Mouse (Mus musculus) thymus, postnatal 10 days (tissue): Measurements from ENCODE around the gene Rps10.
A peak's percentile ranks its signal among the peaks of the same experiment; 100 is the strongest.

Experiments
- DNase-seq, 2 experiments: peaks; one replicate each; pipeline ENCODE4 v3.0.0; 2021; ENCODE audit warnings: low spot score in 2 of 2

The Rps10 gene

DNA sequence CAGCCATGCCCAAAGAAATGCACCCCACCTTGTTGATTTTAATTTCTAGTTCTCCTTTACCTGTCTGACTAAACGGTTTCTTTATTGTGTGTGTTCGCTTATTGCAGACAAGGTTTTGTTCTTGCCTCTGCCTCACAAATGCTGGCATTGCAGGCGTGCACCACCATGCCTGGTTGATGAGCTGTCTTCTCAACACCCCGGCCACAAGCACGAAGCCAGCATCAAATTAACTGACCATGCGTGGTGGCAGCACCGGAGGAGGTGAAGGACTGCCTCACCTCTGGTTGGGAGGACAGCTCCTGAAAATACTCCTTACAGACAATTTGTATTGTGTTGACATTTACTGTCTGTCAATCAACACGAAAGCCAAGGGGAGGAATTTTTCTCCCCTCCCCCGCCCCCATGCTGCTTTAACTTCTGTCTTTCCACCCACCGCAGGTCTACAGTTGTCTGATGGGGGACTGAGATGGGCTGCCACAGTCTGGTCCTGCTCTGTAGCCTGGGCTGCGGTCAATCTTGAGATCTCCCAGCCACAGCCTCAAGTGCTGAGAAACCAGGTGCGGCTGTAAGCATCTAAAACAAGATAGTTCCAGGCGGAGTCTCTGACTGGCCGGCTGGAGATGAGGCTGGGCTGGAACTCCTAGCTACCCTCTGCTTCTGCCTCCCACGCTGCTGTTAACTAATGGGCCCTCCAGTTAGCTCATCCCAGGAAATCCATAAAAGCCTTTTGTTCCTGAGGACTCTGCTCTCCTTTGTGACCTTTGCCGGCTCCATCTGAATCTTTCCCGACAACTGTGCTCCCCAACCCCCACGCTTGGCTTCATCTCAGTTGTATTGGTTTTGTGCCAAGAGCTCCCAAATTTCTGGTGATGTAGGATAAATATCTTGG is at the start of gene Rps10:
Rps10 (minus strand) TSS at position 538 of the 889 bp plus-strand sequence.
- no peak for DNase-seq

DNA sequence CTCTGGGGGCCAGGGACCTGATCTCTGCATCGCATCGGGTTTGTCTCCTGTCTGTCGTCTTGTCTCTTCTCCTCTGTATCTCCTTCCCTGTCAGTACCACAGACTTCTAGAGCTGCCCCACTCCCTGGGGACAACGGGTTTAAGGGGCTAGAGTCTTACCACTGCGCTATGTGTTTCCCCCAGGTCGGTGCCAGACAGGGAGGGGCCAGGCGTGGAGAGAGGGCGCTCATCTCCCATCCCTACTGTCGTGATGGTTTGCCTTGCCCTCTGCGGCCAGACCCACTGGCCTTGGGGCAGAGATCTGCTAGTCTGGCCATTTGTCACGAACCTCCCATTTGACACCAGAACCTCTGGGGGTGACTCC is 49.1 kb upstream of the Rps10 start:
- DNase-seq: no peak

DNA sequence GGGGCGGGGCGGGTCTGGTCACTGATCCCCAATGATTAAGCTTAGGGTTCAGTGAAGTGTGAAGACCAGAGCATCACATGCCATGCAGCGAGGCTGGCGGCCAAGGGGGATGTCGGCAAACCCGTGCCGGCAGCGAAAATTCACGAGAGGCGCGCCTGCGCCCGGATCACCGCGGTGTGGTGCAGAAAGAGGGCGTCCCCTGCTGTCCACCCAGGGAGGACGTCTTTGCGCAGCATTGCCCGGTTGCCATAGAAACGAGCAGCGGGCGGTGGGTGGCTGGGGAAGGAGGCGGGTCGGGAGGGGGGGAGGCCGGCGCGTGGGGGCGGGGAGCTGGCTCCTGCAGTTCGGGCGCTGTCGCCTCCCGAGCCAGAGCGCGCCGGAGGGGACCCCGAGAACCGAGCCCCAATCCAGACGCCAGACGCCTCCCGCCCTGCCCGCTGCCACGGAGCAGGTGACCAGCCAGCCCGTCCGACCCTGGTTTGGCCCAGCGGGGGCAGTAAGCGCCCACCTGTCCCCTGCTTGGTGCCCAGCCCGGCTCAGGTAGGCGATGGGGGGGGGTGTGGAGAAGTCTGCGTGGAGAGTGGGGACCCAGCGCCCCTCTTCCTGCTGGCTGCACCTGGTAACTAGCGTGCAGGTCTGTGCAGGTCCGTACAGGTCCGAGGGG is 48.5 kb upstream of the Rps10 start:
- DNase-seq: peak; percentile 22 to 49

DNA sequence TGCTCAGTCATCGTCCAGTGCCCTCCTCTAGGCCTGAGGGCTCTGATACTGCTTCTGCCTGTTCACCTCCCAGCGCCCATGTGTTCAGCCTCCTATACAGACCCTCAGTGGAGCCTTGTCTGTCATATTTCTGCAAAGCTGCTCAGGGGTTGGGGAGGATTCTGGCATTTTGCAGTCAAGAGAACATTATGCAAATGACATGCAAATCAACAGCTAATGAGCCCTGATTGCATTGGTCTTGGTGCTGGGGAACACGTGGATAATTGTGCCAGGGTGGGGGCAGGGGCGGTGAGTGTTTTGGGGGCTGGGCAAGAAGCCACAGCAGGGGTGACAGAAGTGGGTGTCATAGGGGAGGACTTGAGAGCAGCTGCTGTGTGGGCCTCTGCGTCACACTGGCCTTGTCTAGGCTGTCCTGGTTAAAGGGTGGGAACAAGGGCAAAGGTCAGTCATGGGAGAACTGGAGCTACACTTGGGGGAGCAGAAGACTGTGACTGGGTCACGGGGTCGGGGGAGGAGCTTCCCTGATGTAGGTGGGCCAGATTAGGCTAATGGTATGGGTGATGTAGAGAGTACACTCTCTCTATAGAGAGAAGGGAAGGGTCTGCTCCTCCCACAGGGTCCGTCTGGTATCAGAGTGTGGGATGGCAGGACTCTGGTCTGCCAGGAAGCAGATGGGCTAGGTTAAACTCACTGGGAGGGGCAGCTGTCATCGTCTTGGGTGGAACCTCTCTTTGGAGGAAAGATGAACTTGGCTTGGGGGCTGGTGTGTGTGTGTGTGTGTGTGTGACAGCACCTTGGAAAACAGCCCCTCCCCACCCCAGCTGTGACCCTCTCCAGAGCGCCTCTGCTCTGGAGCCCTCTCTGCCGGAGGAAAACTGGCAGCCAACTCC is 42.7 kb upstream of the Rps10 start:
- DNase-seq: no peak

DNA sequence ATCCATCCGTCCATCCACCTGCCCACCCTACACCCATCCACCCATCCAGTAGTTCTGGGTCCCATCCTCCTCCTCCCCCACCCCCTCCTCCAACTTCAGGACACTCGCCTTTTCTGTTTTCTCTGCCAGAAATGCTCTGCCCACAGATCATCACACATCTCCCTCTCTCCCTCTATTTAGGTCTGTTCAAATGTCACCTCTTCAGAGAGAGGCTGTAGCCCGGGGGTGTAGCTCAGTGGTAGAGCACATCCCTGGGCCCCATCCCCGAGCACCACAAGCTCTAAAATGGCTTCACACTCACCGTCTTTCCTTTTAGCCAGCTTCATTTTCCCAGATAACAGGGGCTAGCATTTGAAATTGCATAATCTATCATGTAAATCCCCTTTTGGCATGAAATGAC is 41.3 kb upstream of the Rps10 start:
- DNase-seq: no peak

DNA sequence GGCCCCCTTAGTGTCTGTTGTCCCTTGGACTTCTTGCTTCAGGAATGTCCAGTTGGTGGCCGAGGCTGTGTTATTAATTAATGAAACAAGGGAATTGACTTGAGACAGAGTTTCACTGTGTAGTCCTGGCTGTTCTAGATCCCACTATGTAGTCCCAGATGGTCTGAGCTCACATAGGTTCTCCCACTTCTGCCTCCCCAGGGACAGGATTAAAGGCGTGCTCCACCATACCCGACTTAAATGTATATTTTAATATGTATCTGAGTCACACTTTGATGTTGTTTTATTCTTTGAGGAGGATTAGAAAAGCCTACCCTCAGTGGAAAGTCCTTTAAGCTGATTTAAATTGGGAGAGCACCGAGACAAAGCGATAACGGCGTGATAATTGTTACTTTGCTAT is 39.8 kb upstream of the Rps10 start:
- DNase-seq: no peak

DNA sequence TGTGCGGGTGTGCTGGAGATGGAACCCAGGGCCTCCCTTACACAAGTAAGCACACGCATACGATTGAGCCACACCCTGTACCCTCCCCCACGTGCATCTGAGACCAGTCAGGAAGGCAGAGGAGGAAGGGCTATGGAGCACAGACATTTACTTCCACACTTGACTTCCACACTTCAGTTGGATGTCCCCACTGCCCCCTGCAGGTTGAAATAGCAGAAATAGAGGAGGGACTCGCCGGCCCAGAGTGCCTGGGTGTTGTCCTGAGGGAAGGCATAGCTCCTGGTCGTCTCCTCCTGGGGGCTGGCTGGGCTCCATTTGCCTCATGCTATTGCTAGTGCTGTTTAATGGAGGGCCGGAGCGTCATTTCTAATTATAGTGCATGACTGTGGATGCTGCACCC is 39.0 kb upstream of the Rps10 start:
- DNase-seq: no peak

DNA sequence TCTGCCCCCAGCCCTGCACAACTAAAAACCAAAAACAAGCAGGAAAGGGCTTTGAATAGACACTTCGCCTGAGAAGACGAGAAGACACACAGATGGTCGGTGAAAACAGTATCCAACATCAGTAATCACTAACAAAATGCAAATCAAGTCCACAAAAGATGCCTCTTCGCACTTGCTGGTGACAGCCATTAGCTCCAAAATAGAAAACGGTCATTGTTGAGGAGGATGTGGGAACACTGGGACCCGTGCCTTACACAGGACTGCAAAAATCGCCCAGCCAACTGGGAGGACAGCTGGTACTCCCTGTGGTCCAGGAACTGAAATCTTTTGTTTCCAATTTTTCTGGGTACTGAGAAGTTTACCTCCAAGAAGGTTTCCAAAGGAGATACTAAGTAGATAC is 37.5 kb upstream of the Rps10 start:
- no peak for DNase-seq

DNA sequence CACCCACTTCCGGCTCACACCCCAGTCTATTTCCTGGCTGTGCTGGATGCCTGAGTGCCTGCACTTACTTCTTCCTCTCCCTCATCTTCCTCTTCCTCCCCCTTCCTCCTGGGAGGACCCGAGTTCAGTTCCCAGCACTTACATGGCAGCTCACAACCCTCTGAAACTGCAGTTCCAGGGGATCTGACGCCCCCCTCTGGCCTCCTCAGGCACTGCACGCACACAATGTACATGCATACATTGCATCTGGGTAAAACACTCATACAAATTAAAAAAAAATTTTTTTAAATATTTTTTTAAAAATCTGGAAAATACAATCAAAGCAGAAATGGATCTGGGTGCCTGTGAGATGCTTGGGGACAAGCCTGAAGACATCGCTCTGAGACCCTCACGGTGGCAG is 35.3 kb upstream of the Rps10 start:
- no peak for DNase-seq

DNA sequence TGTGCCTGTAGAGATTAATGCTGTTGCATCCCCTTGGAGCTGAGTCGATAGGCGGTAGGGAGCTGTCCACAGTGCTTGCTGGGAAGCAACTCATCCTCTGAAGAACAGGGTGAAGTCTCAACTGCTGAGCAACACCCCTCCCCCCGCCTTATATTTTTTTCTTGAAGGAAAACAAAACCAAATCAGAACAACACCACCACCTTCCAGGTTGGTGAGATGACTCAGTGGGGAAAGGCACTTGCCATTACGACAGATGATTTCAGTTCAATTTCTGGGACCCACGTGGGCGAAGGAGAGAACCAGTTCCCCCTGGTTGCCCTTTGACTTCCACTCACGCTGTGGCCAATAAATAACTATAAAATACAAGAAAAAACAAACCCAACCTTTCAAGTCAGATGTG is 22.3 kb upstream of the Rps10 start:
- DNase-seq: no peak

DNA sequence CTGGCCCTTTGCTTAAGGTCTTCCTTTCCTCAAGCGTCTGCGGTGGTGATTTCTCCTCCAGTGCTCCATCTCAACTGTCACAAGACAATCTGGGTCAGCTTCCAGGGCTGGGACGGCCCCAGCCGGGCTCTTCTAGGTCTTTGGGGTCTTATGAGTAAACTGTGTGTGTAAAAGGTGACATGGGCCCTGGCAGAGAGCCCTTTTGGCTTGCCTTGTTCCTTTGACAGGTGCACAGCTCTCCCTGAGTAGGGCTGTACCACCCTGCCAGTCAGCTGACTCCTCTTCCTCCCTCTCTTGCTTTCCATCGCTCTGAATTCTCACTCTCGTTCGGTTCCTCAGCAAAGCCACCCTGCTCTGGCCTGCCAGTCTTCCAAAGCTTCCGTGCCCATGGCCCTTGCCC is 20.7 kb upstream of the Rps10 start:
- no peak for DNase-seq

DNA sequence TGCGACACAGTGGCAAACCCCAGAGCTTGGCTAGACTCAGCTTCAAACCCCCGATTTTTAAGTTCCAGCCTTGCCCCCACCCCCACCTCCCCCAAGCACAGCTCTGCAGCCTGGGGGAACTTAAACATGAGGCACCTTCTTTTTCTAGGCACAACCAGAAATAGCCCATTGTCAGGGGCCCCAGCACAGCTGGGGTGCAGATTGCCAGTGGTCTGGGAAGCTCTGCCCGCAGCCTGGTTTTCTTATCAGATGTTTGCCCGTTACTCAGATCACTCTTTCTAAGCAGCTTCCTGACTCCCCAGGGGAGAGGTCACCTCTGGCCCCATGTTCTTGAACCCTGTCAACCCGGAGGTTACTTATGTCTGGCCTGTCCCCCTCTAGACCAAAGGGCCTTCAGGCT is 19.9 kb upstream of the Rps10 start:
- DNase-seq: no peak

DNA sequence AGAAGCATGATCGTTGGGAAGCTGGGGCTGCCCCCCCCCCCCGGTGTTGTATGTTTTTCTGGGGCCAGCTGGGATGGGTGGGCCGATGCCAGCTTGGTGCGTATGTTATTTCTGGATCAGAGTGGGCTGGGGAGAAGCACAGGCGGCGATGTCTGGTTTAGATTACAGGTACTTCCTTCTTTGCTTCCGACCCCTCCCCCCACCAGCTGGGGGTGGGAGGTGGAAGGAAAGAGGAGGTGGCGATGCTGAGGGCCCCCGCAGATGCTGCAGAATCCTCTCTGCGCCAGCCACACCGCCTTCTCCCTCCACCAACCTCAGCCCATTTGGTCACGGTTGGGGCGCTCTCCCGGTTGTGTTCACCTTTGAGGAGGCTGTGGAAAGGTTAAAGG is 19.5 kb upstream of the Rps10 start:
- DNase-seq: peak; percentile 67 to 70

DNA sequence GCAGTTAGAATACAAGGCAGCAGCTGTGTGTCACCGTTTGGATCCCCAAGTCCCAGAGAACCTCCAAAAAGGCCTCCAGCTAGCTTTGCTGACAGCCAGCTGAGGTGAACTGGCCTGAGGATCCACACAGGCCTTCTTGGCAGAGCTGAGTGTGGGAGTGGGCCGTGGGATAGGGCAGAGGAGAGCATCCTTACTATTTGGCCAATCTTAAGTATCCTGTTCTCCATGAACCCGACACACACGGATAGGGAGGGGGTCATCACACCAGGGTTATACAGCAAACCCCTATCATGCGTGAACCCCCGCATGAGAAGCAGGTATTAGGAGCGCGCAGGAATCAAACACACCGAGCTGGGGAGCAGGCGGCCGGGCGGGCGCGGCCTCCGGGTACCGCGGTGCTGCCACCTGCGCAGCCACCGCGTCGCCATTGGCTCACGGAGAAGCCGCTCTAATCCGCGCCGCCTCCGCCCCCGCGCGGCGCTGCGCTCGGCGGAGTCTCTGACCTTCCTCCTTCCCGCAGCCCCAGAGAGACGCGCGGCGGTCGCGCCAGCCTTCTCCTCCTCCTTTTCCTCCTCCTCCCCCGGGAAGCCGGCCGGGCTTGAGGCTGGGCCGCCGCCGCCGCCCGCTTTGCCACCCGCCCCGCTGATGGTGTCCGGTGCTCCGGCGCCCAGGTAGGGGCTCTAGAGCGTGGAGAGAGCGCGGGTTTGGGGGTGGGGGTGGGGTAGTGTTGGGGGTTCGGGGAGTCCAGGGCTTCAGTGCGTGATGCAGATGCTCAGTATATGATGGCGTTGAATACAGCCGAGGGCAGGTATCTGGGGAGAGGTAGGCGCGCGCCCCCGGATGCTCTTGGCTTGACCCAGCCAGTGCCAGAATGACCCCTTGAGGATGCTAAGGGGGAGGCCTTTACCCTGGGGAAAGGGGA is 18.9 kb upstream of the Rps10 start, which contains the start of gene Pacsin1:
Pacsin1 (plus strand) TSS at position 421 of the 922 bp plus-strand sequence.
- peak; percentile 56 to 61 for DNase-seq

DNA sequence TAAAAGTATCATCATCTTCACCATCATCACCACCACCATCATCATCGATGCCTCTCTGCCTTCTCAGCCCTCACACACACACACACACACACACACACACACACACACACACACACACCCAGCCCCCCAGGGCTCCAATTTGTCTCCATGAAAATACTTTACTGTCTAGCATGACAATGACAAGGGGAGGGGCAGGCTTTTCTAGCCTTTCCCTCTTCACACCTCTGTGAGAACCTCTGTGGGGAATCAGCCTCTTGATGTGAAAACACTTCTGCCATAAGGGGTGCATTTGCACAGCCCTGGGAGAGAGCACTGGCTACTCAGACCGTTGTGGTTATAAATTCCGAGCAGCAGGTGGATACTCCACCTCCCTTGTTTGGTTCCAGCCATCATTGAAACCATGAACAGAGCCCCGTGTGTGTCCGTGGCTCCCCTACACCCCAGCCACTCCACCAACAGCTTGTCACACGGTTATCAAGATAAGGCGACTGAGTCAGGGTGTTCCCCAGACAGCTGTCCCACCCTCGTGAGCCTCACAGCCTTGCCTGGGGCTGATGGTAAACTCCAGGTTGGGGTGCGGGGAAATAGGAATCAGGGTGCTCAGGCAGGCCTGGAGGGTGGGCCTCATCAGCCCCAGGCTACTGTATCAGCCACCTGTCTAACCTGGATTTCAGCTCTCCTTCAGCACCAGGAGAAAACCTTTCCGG is 16.9 kb upstream of the Rps10 start:
- no peak for DNase-seq

DNA sequence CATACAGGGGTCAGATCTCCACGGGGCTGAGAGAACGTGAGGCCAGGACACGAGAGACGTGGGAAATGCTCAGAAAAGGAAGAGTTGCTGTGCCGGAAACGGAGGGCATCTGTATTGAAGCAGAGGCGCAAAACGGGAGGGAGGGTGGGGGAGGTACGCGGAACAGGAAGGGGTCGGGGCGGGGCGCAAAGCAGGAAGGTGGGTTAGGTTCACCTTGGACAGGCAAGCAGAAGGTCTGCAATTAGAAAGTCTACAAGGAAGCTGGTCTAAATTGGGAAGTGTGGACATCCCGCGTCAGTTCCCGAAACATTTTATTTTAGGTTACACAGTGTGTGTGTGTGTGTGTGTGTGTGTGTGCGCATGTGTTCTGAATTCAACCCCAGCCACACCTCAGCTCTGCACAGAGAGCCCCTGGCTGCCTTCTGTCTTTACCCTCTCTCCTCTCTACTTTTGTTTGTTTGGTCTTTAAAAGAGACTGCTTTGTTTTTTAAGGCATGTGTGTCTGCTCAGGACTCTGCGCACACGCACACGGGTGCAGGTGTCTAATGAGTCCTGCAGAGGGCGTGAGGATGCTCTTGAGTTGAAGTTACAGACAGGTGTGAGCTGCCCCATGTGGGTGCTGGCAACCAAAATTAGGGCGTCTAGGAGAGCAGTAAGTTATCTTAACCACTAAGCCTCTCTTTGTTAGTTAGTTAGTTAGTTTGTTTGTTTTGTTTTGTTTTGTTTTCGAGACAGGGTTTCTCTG is 15.7 kb upstream of the Rps10 start:
- DNase-seq: peak in 1 of 2 experiments; percentile 44

DNA sequence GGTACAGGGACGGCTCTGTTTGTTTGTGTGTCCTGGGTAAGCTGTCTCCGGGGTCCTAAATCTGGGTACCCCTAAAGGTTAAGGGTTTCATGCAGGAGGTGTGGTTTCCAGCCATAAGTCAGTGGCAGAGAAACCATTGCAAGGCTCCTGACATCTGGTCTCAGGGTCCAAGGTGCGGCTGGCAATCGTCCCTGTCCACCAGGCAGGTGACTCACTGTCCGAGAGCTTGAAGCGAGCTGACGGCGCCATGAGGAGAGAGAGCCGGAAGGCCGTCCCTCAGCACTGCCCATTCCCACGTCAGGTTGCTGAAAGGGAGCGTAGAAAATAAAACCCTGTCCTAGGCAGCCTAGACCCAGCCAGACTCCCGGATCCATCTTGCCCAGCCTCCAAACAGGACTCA is 14.1 kb upstream of the Rps10 start:
- DNase-seq: no peak

DNA sequence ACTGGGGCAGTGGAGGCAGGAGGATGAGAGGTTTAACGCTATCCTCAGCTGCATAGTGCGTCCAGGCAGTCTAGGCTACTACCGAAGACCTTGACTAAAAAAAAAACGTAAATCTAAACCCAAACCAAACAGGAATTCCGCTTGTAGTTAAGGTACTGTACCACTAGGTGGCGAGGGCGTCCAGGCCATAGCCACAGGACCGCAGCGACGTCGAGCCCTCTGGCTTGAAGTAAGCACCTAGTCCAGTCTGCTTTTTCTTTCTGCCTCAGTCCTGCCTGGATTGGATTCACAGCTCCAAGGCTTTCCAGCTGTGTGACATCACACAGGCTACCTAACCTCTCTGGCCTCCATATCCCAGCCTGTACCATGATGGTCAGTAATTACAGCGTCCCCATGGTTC is 13.7 kb upstream of the Rps10 start:
- peak; percentile 39 to 79 for DNase-seq

DNA sequence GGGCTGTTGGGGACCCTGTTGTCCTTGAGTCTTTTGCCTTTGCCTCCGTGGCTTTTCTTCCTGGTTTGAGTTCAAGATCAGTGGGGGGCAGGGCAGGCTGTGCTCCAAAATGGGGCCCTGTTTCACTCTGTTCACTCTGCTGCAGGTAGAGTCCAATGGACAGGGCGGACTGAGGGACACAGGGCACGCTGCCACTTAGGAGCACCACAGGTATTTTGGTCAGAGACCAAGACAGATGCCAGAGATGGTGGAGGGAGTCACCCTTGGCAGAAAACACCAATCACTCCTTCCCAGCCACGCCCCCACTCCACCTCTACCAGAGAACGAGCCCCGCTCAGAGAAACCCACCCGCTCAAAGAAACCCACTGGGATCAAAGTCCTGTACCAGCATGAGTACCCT is 9.3 kb upstream of the Rps10 start:
- DNase-seq: no peak

DNA sequence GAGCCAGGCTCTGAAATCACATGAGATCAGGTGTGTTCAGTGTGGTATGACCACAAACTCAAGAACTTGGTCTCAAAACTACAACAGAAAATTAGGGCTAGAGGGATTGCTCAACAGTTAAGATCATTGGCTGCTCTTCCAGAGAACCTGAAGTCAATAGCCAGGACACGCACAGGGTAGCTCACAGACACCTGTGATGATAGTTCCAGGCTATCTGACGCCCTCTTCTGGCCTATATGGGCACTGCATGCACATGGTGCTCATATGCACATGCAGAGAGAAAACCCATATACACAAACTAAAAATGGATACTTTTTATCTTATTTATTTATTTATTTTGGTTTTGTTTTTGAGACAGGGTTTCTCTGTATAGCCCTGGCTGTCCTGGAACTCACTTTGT is 8.1 kb upstream of the Rps10 start:
- no peak for DNase-seq
